ENCODE assay signal across 8 mouse cellular contexts in the genomic region with DNA sequence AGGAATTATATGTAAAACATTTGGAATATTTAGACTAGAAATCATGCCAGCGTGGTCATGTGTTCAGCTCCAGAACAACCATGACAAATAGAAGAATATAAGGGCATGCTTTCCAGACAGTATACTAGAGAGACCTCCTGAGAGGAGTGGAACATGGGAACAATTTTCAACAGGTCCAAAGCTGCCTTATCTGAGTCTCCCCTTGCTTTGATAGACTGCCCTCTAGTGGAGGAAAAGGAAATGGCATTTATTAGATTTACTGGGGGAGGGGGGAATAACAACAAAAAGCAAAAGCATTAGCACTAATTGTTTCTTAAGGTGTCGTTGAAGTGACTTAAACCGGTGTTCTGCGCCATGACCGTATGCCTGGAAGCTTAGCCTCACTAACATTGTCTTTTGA. TPM values are rescaled to one million over a fixed set of nuclear protein-coding genes. Genes with fewer than 3 reads are reported as not detected.
DNase-seq lines count a peak whose midpoint lies in the region; ATAC-seq and TF ChIP-seq lines count a peak whose summit lies in the region.

No protein-coding gene starts in this region.

- H3K4me3 ChIP-seq in kidney, postnatal 0 days (replicated peaks; ENCODE audit: low read depth, low read length): no peak overlapping the region

- 27% methylated on average over 5 of the region's 5 CpGs for WGBS in kidney, postnatal 0 days

- no peak overlapping the region for H3K9ac ChIP-seq in kidney, postnatal 0 days (ENCODE audit: low read depth, low read length)

- H3K4me2 ChIP-seq in kidney, postnatal 0 days (ENCODE audit: low read length): no peak overlapping the region

- H3K27ac ChIP-seq in kidney, postnatal 0 days: no peak overlapping the region

- peak; percentile 84 for DNase-seq in kidney, postnatal 0 days (ENCODE audit: low spot score)
- DNase-seq in kidney, adult 18-20 months: no peak
- peak; percentile 55 to 58 for DNase-seq in B cell, adult 2 months
- DNase-seq in ES-CJ7 (ENCODE audit: low read depth, low spot score): peak; percentile 65
- DNase-seq in cerebellum, adult 9-11 months: peak; percentile 44
- peak; percentile 70 for DNase-seq in lung, postnatal 25 days (ENCODE audit: low spot score)
- no peak for DNase-seq in right cerebral cortex, postnatal 10 days (ENCODE audit: low spot score in 2 of 2)

- H3K36me3 ChIP-seq in kidney, postnatal 0 days (ENCODE audit: insufficient read depth, low read length): no peaks in the 10 kb centered on the region

- no peaks in the 10 kb centered on the region for H3K9me3 ChIP-seq in kidney, postnatal 0 days (replicated peaks; ENCODE audit: low read length)

- peak; percentile 98 for TF ChIP-seq CTCF in kidney, postnatal 0 days (IDR thresholded peaks at IDR 0.05; ENCODE audit: low read depth)

- ATAC-seq in kidney, postnatal 0 days (replicated peaks; ENCODE audit: low FRiP score, low read depth): peak; percentile 60; the same call in 1 of the 2 replicates
- no peak for ATAC-seq in monocyte, adult 5-6 weeks (replicated peaks; ENCODE audit: insufficient number of reproducible peaks, low FRiP score, low TSS enrichment, poor library complexity, severe bottlenecking)

- H3K4me1 ChIP-seq in kidney, postnatal 0 days (replicated peaks; ENCODE audit: insufficient read depth, low read length): no peaks in the 10 kb centered on the region

- no peaks in the 10 kb centered on the region for H3K27me3 ChIP-seq in kidney, postnatal 0 days (ENCODE audit: insufficient read depth, low read length)

RNA-seq across cellular contexts. Expression of a gene that starts 0.8 kb away (rescaled TPM):
- polyA plus RNA-seq in kidney, postnatal 0 days (2015; fragmentation: Nextera tagmentation; extraction: Ambion mirVana): 2.7 and 2.8 TPM in 2 replicates
- 0.32 to 6.4 TPM (median 1.7 TPM) in 3 replicates for total RNA-seq in monocyte, adult 5-6 weeks (2017)

Comparison
In these comparisons a context has a peak if more than half of its experiments do, and no peak if none do; other contexts are left out.
1. DNase-seq: peak in kidney, postnatal 0 days (single experiment), B cell, adult 2 months (2 of 2), ES-CJ7 (single experiment), cerebellum, adult 9-11 months (single experiment) and lung, postnatal 25 days (single experiment); none in kidney, adult 18-20 months (single experiment) and right cerebral cortex, postnatal 10 days (0 of 2).